Mouse (Mus musculus) CH12.LX (cell line): Measurements from ENCODE around the gene Ly6g6e. TPM values are rescaled to one million over a fixed set of nuclear protein-coding genes. Genes with fewer than 3 reads are reported as not detected.
A peak's percentile ranks its signal among the peaks of the same experiment; 100 is the strongest.

Experiments used
- DNase-seq: peaks from one replicate; pipeline ENCODE4 v3.0.0-alpha.2; 2013; ENCODE audit errors: extremely low read depth
- H3K27ac ChIP-seq: 2 replicates; pipeline ENCODE4 v1.5.1; 2012; ENCODE audit warnings: low read depth, mild to moderate bottlenecking, control low read depth, moderate library complexity; ENCODE audit not compliant: insufficient read depth
- H3K27me3 ChIP-seq: replicated peaks from 2 replicates; pipeline ENCODE3; 2012; ENCODE audit warnings: inconsistent platforms
- H3K36me3 ChIP-seq, 2 experiments: replicated peaks in 1 of 2; 2 replicates each; pipeline versions ENCODE3 to v1.6.1; 2012; ENCODE audit warnings: inconsistent platforms in 1 of 2, low read length in 1 of 2, mild to moderate bottlenecking in 1 of 2, mixed read lengths in 1 of 2, moderate library complexity in 1 of 2; ENCODE audit not compliant: control insufficient read depth in 1 of 2, insufficient read depth in 1 of 2
- H3K4me1 ChIP-seq, 2 experiments: 2 replicates each; pipeline ENCODE4 v1.6.1; 2012; ENCODE audit warnings: inconsistent platforms in 1 of 2, moderate library complexity in 1 of 2; ENCODE audit not compliant: insufficient read depth in 2 of 2, control insufficient read depth in 1 of 2
- H3K4me2 ChIP-seq: 2 replicates; pipeline ENCODE4 v1.6.1; 2012; ENCODE audit warnings: low read depth, mild to moderate bottlenecking, control low read depth; ENCODE audit not compliant: poor library complexity, insufficient read depth, severe bottlenecking
- H3K4me3 ChIP-seq, 3 experiments: fragments of 150-350 bp in 1 of 3; sonication (generic) in 1 of 3; replicated peaks in 1 of 3; 2 replicates each; pipeline versions ENCODE3 to v1.5.1; 2011 to 2012; ENCODE audit warnings: low read depth in 2 of 3, low read length in 2 of 3, mild to moderate bottlenecking in 2 of 3, moderate library complexity in 2 of 3, control low read depth in 1 of 3, improper control_type of control experiment in 1 of 3, inconsistent platforms in 1 of 3, mixed read lengths in 1 of 3; ENCODE audit not compliant: poor library complexity in 1 of 3
- H3K79me2 ChIP-seq: replicated peaks from 2 replicates; pipeline ENCODE4 v1.6.1; 2012; ENCODE audit warnings: mild to moderate bottlenecking, moderate library complexity; ENCODE audit not compliant: control insufficient read depth, poor library complexity, insufficient read depth, severe bottlenecking; ENCODE audit errors: extremely low read depth
- H3K9ac ChIP-seq: 2 replicates; pipeline ENCODE4 v1.6.1; 2012; ENCODE audit warnings: low read depth, mild to moderate bottlenecking, control low read depth, moderate library complexity; ENCODE audit not compliant: insufficient read depth
- H3K9me3 ChIP-seq: replicated peaks from 2 replicates; pipeline ENCODE3; 2012; ENCODE audit warnings: low read length, inconsistent platforms, mixed read lengths
- BHLHE40 ChIP-seq: IDR thresholded peaks from 2 replicates; pipeline ENCODE4 v1.6.1; 2011; ENCODE audit warnings: mild to moderate bottlenecking, low read depth, low read length, improper control_type of control experiment
- CHD1 ChIP-seq: IDR thresholded peaks from 2 replicates; pipeline ENCODE4 v1.6.1; 2012; ENCODE audit warnings: low read depth, low read length, improper control_type of control experiment, inconsistent platforms
- CTCF ChIP-seq, 2 experiments: IDR thresholded peaks in 1 of 2; conservative IDR thresholded peaks in 1 of 2; 2 replicates each; pipeline ENCODE4 v1.5.1; 2011 to 2012; ENCODE audit warnings: low read depth in 2 of 2, low read length in 2 of 2, improper control_type of control experiment in 1 of 2, inconsistent platforms in 1 of 2, mild to moderate bottlenecking in 1 of 2, moderate library complexity in 1 of 2
- E2F4 ChIP-seq: IDR thresholded peaks from 2 replicates; pipeline ENCODE4 v1.6.1; 2011; ENCODE audit warnings: low read depth, low read length, improper control_type of control experiment; ENCODE audit not compliant: insufficient replicate concordance
- ELF1 ChIP-seq: IDR thresholded peaks from 2 replicates; pipeline ENCODE4 v1.6.1; 2014; ENCODE audit warnings: low read depth, mild to moderate bottlenecking, inconsistent platforms, low read length, improper control_type of control experiment
- ETS1 ChIP-seq: conservative IDR thresholded peaks from 2 replicates; pipeline ENCODE4 v1.6.1; 2012; ENCODE audit warnings: low read depth, mild to moderate bottlenecking, inconsistent platforms, low read length, improper control_type of control experiment, moderate library complexity
- GABPA ChIP-seq: IDR thresholded peaks from 2 replicates; pipeline ENCODE4 v1.6.1; 2012; ENCODE audit warnings: low read depth, low read length, improper control_type of control experiment, inconsistent platforms; ENCODE audit not compliant: insufficient replicate concordance
- HCFC1 ChIP-seq: IDR thresholded peaks from 2 replicates; pipeline ENCODE4 v1.6.1; 2012; ENCODE audit warnings: low read depth, mild to moderate bottlenecking, inconsistent platforms, low read length, improper control_type of control experiment
- IRF4 ChIP-seq: IDR thresholded peaks from 2 replicates; pipeline ENCODE4 v1.6.1; 2014; ENCODE audit warnings: low read depth, mild to moderate bottlenecking, inconsistent platforms, low read length, improper control_type of control experiment
- JUN ChIP-seq: IDR thresholded peaks from 2 replicates; pipeline ENCODE4 v1.6.1; 2011; ENCODE audit warnings: low read depth, mild to moderate bottlenecking, low read length, improper control_type of control experiment, moderate library complexity; ENCODE audit not compliant: insufficient read depth
- MAX ChIP-seq: IDR thresholded peaks from 2 replicates; pipeline ENCODE4 v1.6.1; 2011; ENCODE audit warnings: low read length, improper control_type of control experiment
- MAZ ChIP-seq: IDR thresholded peaks from 2 replicates; pipeline ENCODE4 v1.6.1; 2012; ENCODE audit warnings: low read depth, mild to moderate bottlenecking, inconsistent platforms, low read length, improper control_type of control experiment, moderate library complexity
- MEF2A ChIP-seq: IDR thresholded peaks from 2 replicates; pipeline ENCODE4 v1.6.1; 2014; ENCODE audit warnings: low read depth, mild to moderate bottlenecking, inconsistent platforms, low read length, improper control_type of control experiment, borderline replicate concordance
- MXI1 ChIP-seq: IDR thresholded peaks from 2 replicates; pipeline ENCODE4 v1.6.1; 2011; ENCODE audit warnings: mild to moderate bottlenecking, low read depth, low read length, improper control_type of control experiment
- MYC ChIP-seq: IDR thresholded peaks from 2 replicates; pipeline ENCODE4 v1.6.1; 2011; ENCODE audit warnings: low read depth, mild to moderate bottlenecking, improper control_type of control experiment, low read length
- NELFE ChIP-seq: IDR thresholded peaks from 2 replicates; pipeline ENCODE4 v1.6.1; 2011; ENCODE audit warnings: low read depth, low read length, improper control_type of control experiment
- POLR2A ChIP-seq: IDR thresholded peaks from 2 replicates; pipeline ENCODE4 v1.6.1; 2011; ENCODE audit warnings: low read depth, mild to moderate bottlenecking, improper control_type of control experiment, low read length
- POLR2AphosphoS2 ChIP-seq: IDR thresholded peaks from 2 replicates; pipeline ENCODE4 v1.6.1; 2011; ENCODE audit warnings: low read depth, low read length, improper control_type of control experiment
- RAD21 ChIP-seq: IDR thresholded peaks from 2 replicates; pipeline ENCODE4 v1.6.1; 2011; ENCODE audit warnings: low read depth, mild to moderate bottlenecking, low read length, improper control_type of control experiment, moderate library complexity
- SIN3A ChIP-seq: IDR thresholded peaks from 2 replicates; pipeline ENCODE4 v1.6.1; 2012; ENCODE audit warnings: low read length, improper control_type of control experiment, inconsistent platforms
- SMC3 ChIP-seq: IDR thresholded peaks from 2 replicates; pipeline ENCODE4 v1.6.1; 2011; ENCODE audit warnings: low read depth, low read length, improper control_type of control experiment
- TBP ChIP-seq: conservative IDR thresholded peaks from 2 replicates; pipeline ENCODE4 v1.6.1; 2011; ENCODE audit warnings: low read depth, low read length, improper control_type of control experiment
- TCF12 ChIP-seq: IDR thresholded peaks from 2 replicates; pipeline ENCODE4 v1.6.1; 2014; ENCODE audit warnings: low read depth, mild to moderate bottlenecking, inconsistent platforms, low read length, improper control_type of control experiment
- ZC3H11A ChIP-seq: IDR thresholded peaks from 2 replicates; pipeline ENCODE4 v1.6.1; 2012; ENCODE audit warnings: low read depth, mild to moderate bottlenecking, inconsistent platforms, low read length, improper control_type of control experiment
- ZKSCAN1 ChIP-seq: IDR thresholded peaks from 2 replicates; pipeline ENCODE4 v1.6.1; 2012; ENCODE audit warnings: low read depth, inconsistent platforms, low read length, improper control_type of control experiment, borderline replicate concordance
- ZMIZ1 ChIP-seq: IDR thresholded peaks from 2 replicates; pipeline ENCODE4 v1.6.1; 2012; ENCODE audit warnings: low read depth, mild to moderate bottlenecking, inconsistent platforms, low read length, improper control_type of control experiment
- ZNF384 ChIP-seq: IDR thresholded peaks from 2 replicates; pipeline ENCODE4 v1.6.1; 2012; ENCODE audit warnings: low read depth, low read length, improper control_type of control experiment, inconsistent platforms
- dilution Hi-C: fragments of 300-500 bp; cut with MboI; formaldehyde crosslinking; loops from 2 replicates; pipeline ENCODE4 v1.14.3; 2020; ENCODE audit warnings: low sequenced_read_pairs; ENCODE audit not compliant: extremely low pct_unique_long_range_greater_than_20kb, extremely low pct_ligation_motif_present
- in situ Hi-C: fragments of 300-500 bp; cut with MboI; formaldehyde crosslinking; loops from 3 replicates; pipeline ENCODE4 v1.14.3; 2019; ENCODE audit warnings: low sequenced_read_pairs, low pct_ligation_motif_present, low pct_unique_long_range_greater_than_20kb, mixed read lengths
- polyA plus RNA-seq: library from polyadenylated mRNA; unstranded; fragments of >175 nt; gene quantifications from 2 replicates; pipeline ENCODE4 v1.2.1, GENCODE M21; 2012; ENCODE audit warnings: low read depth; ENCODE audit not compliant: insufficient read length
- total RNA-seq, 2 experiments: library from RNA; depleted of rRNA; stranded (reverse); fragments of 300-350 nt in 1 of 2; fragments of >200 nt in 1 of 2; gene quantifications; 2 replicates each; pipeline ENCODE4 v1.2.3; 2012 to 2014

Ly6g6e gene
- total and polyA plus RNA-seq, 3 experiments = not detected

DNA sequence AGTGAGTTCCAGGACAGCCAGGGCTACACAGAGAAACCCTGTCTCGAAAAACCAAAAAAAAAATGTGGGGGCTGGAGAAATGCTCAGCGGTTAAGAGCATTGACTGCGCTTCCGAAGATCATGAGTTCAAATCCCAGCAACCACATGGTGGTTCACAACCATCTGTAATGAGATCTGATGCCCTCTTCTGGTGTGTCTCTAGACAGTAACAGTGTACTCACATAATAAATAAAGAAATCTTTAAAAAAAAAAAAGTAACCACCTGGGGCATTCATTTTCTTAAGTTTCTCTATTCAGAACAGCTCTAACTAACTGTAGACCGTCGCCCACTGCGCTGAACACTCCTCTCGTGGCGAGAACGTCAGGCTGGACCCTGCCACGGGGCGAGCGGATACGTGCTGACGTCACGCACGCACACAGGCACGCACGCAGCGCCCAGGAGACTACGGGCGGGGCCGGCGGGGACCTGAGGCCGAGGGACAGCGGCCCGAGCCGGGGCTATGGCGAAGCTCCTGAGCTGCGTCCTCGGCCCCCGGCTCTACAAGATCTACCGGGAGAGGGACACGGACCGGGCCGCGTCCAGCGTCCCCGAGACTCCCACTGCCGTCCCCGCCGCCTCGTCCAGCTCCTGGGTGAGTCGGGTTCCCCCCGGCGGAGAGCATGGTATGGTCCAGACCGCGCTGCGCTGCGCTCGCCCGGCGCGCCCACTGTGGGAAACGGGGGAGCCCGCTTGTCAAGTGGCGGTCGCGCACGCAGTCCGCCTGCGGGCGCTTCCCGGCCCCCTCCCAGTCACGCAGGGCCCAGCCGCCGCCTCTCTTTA lies 12.3 kb downstream of the Ly6g6e start, which contains the start of gene Abhd16a:
Gene Abhd16a, plus strand, starts transcription at position 439 of the 820 bp plus-strand sequence.
- TF ChIP-seq JUN (no peak), MAZ (peak; percentile 68), ZMIZ1 (peak; percentile 59), RAD21 (no peak), ZKSCAN1 (no peak), MEF2A (no peak; the same call in 1 of the 2 replicates), NELFE (peak; percentile 75), HCFC1 (peak; percentile 44), SMC3 (no peak), TBP (no peak), TCF12 (peak; percentile 68; the same call in 1 of the 2 replicates), ZNF384 (no peak), E2F4 (no peak), MXI1 (0 out of 2 replicates have a peak, but pooled peaks have one; percentile 69), ZC3H11A (no peak), ETS1 (no peak), MYC (peak; percentile 86), CTCF (conservative IDR thresholded peaks at IDR 0.05 in 1 of 2, IDR thresholded peaks at IDR 0.05 in 1 of 2; ENCODE audit: low read depth in 2 of 2, low read length in 2 of 2) (peak in 1 of 2 experiments; percentile 36; a peak in 2 of 4 replicates), POLR2AphosphoS2 (0 out of 2 replicates have a peak, but pooled peaks have one; percentile 39), ELF1 (peak; percentile 8; the same call in 1 of the 2 replicates), IRF4 (no peak), POLR2A (peak; percentile 85), MAX (peak; percentile 87), BHLHE40 (peak; percentile 69), SIN3A (peak; percentile 82), GABPA (no peak), CHD1 (peak; percentile 98)
- no peaks in the 10 kb centered on the region for H3K9me3 ChIP-seq
- peak within 1 kb of the TSS; percentile 61 to 70 (median 66) for H3K4me3 ChIP-seq
- DNase-seq = peak; percentile 91
- H3K79me2 ChIP-seq = no peaks in the 10 kb centered on the region; the same call in 1 of the 2 replicates
- peak within 1 kb of the TSS; percentile 33; the same call in 1 of the 2 replicates for H3K27ac ChIP-seq
- peak within 1 kb of the TSS; percentile 87 for H3K9ac ChIP-seq
- peaks cover 17% of the 10 kb centered on the region for H3K27me3 ChIP-seq
- peak within 1 kb of the TSS; percentile 87 for H3K4me2 ChIP-seq
- H3K36me3 ChIP-seq = peaks cover 13 to 34% of the 10 kb centered on the region in 2 experiments
- dilution Hi-C loops (no loop called here), in situ Hi-C loops (no loop called here)
- H3K4me1 ChIP-seq = peaks cover 6 to 10% of the 10 kb centered on the region in 2 experiments
